Mouse (Mus musculus): Measurements from ENCODE around the gene Ccdc17.
A peak's percentile ranks its signal among the peaks of the same experiment; 100 is the strongest.

Ccdc17 gene

GRCm38 (mm10) chr4:116644326-116644725, 47.9 kb downstream of the Ccdc17 start:
- DNase-seq (ENCODE audit: low spot score in 2 of 2) = peak in 1 of 2 experiments; percentile 12

- DNase-seq (ENCODE audit: low spot score in 2 of 2) = no peak
Measured at GRCm38 (mm10) chr4:116645624-116646023, 49.2 kb downstream of the Ccdc17 start.

GRCm38 (mm10) chr4:116649411-116649810, 53.0 kb downstream of the Ccdc17 start:
- DNase-seq (ENCODE audit: low spot score in 2 of 2) = no peak

Data from frontal cortex, postnatal 36 days (tissue).